Mouse (Mus musculus) MEL (cell line): ENCODE measurements at regions not wholly inside any gene's neighbourhood (a gene's known extent, or its start where the extent isn't known, plus 50 kb on each side); places are given as distances from the start of the nearest gene placed in this dataset.

Experiments
- DNase-seq: peaks from one replicate; pipeline ENCODE4 v3.0.0; 2011; ENCODE audit warnings: low read depth, low spot score
- H3K27ac ChIP-seq: 2 replicates; pipeline ENCODE4 v1.5.1; 2012; ENCODE audit warnings: low read depth, mild to moderate bottlenecking, control low read depth, low read length, moderate library complexity; ENCODE audit not compliant: control insufficient read depth
- H3K27me3 ChIP-seq, 2 experiments: fragments of 150-350 bp in 1 of 2; sonication (generic) in 1 of 2; 2 replicates each; pipeline ENCODE4 v1.6.1; 2012; ENCODE audit warnings: low read length in 2 of 2, mild to moderate bottlenecking in 2 of 2, improper control_type of control experiment in 1 of 2, moderate library complexity in 1 of 2; ENCODE audit not compliant: insufficient read depth in 2 of 2, control insufficient read depth in 1 of 2
- H3K36me3 ChIP-seq, 2 experiments: 2 replicates each; pipeline ENCODE4 v1.6.1; 2012 to 2014; ENCODE audit warnings: low read length in 2 of 2, improper control_type of control experiment in 1 of 2, inconsistent platforms in 1 of 2, mild to moderate bottlenecking in 1 of 2; ENCODE audit not compliant: insufficient read depth in 2 of 2, control insufficient read depth in 1 of 2
- H3K4me1 ChIP-seq, 2 experiments: fragments of 150-350 bp in 1 of 2; sonication (generic) in 1 of 2; 2 replicates each; pipeline ENCODE4 v1.6.1; 2012; ENCODE audit warnings: low read length in 2 of 2, improper control_type of control experiment in 1 of 2, mild to moderate bottlenecking in 1 of 2; ENCODE audit not compliant: insufficient read depth in 2 of 2, control insufficient read depth in 1 of 2
- H3K4me3 ChIP-seq, 2 experiments: fragments of 150-350 bp in 1 of 2; sonication (generic) in 1 of 2; 2 replicates each; pipeline ENCODE4 v1.5.1; 2012; ENCODE audit warnings: low read depth in 2 of 2, low read length in 2 of 2, mild to moderate bottlenecking in 2 of 2, moderate library complexity in 2 of 2, control low read depth in 1 of 2, improper control_type of control experiment in 1 of 2; ENCODE audit not compliant: control insufficient read depth in 1 of 2, insufficient read depth in 1 of 2
- H3K79me2 ChIP-seq: 2 replicates; pipeline ENCODE4 v1.6.1; 2012; ENCODE audit warnings: mild to moderate bottlenecking, low read length, moderate library complexity; ENCODE audit not compliant: control insufficient read depth, poor library complexity, insufficient read depth
- H3K9ac ChIP-seq: 2 replicates; pipeline ENCODE4 v1.6.1; 2012; ENCODE audit warnings: low read depth, mild to moderate bottlenecking, control low read depth, low read length, moderate library complexity; ENCODE audit not compliant: control insufficient read depth, poor library complexity, severe bottlenecking
- H3K9me3 ChIP-seq: fragments of 150-350 bp; sonication (generic); replicated peaks from 2 replicates; pipeline ENCODE4 v1.6.1; 2012; ENCODE audit warnings: mild to moderate bottlenecking, low read length, improper control_type of control experiment, moderate library complexity; ENCODE audit not compliant: insufficient read depth
- BHLHE40 ChIP-seq: IDR thresholded peaks from 2 replicates; pipeline ENCODE4 v1.6.1; 2012; ENCODE audit warnings: low read depth, mild to moderate bottlenecking, inconsistent platforms, low read length, improper control_type of control experiment, borderline replicate concordance
- CTCF ChIP-seq, 3 experiments: IDR thresholded peaks in 2 of 3; conservative IDR thresholded peaks in 1 of 3; 2 replicates each; pipeline ENCODE4 v1.5.1; 2011 to 2012; ENCODE audit warnings: low read length in 3 of 3, low read depth in 2 of 3, mild to moderate bottlenecking in 2 of 3, improper control_type of control experiment in 1 of 3, inconsistent platforms in 1 of 3, mixed read lengths in 1 of 3, moderate library complexity in 1 of 3; ENCODE audit not compliant: control insufficient read depth in 1 of 3, insufficient read depth in 1 of 3, poor library complexity in 1 of 3, severe bottlenecking in 1 of 3
- E2F4 ChIP-seq: IDR thresholded peaks from 2 replicates; pipeline ENCODE4 v1.6.1; 2011; ENCODE audit warnings: low read depth, low read length, improper control_type of control experiment, borderline replicate concordance
- ELF1 ChIP-seq: IDR thresholded peaks from 2 replicates; pipeline ENCODE4 v1.6.1; 2014; ENCODE audit warnings: low read depth, mild to moderate bottlenecking, inconsistent platforms, low read length, improper control_type of control experiment, moderate library complexity
- EP300 ChIP-seq, 2 experiments: IDR thresholded peaks; 2 replicates each; pipeline ENCODE4 v1.6.1; 2011; ENCODE audit warnings: improper control_type of control experiment in 2 of 2, low read length in 2 of 2, low read depth in 1 of 2, mild to moderate bottlenecking in 1 of 2
- GABPA ChIP-seq: IDR thresholded peaks from 2 replicates; pipeline ENCODE4 v1.6.1; 2012; ENCODE audit warnings: low read depth, mild to moderate bottlenecking, inconsistent platforms, low read length, improper control_type of control experiment, moderate library complexity
- GATA1 ChIP-seq: IDR thresholded peaks from 2 replicates; pipeline ENCODE4 v1.6.1; 2011; ENCODE audit warnings: low read depth, low read length, improper control_type of control experiment
- HCFC1 ChIP-seq: IDR thresholded peaks from 2 replicates; pipeline ENCODE4 v1.6.1; 2012; ENCODE audit warnings: low read depth, mild to moderate bottlenecking, inconsistent platforms, low read length, improper control_type of control experiment, moderate library complexity
- JUND ChIP-seq: IDR thresholded peaks from 2 replicates; pipeline ENCODE4 v1.6.1; 2011; ENCODE audit warnings: low read depth, mild to moderate bottlenecking, improper control_type of control experiment, low read length
- KAT2A ChIP-seq: conservative IDR thresholded peaks from 2 replicates; pipeline ENCODE4 v1.6.1; 2012; ENCODE audit warnings: low read depth, low read length, improper control_type of control experiment, inconsistent platforms
- MAFK ChIP-seq: IDR thresholded peaks from 2 replicates; pipeline ENCODE4 v1.6.1; 2011; ENCODE audit warnings: low read depth, mild to moderate bottlenecking, low read length, improper control_type of control experiment, borderline replicate concordance
- MAX ChIP-seq: IDR thresholded peaks from 2 replicates; pipeline ENCODE4 v1.6.1; 2011; ENCODE audit warnings: low read length, improper control_type of control experiment
- MAZ ChIP-seq: IDR thresholded peaks from 2 replicates; pipeline ENCODE4 v1.6.1; 2012; ENCODE audit warnings: low read depth, mild to moderate bottlenecking, inconsistent platforms, low read length, improper control_type of control experiment
- MEF2A ChIP-seq: IDR thresholded peaks from 2 replicates; pipeline ENCODE4 v1.6.1; 2014; ENCODE audit warnings: low read depth, mild to moderate bottlenecking, inconsistent platforms, low read length, improper control_type of control experiment; ENCODE audit not compliant: poor library complexity, insufficient replicate concordance, severe bottlenecking; ENCODE audit errors: extremely low read depth
- POLR2AphosphoS2 ChIP-seq: IDR thresholded peaks from 2 replicates; pipeline ENCODE4 v1.6.1; 2011; ENCODE audit warnings: low read length, improper control_type of control experiment
- POLR2AphosphoS5 ChIP-seq: IDR thresholded peaks from 2 replicates; pipeline ENCODE4 v1.6.1; 2012; ENCODE audit warnings: low read depth, borderline replicate concordance, mild to moderate bottlenecking, inconsistent platforms, low read length, moderate library complexity, mixed read lengths
- RCOR1 ChIP-seq: IDR thresholded peaks from 2 replicates; pipeline ENCODE4 v1.6.1; 2012; ENCODE audit warnings: low read depth, mild to moderate bottlenecking, inconsistent platforms, low read length, improper control_type of control experiment
- SIN3A ChIP-seq: IDR thresholded peaks from 2 replicates; pipeline ENCODE4 v1.6.1; 2012; ENCODE audit warnings: low read length, improper control_type of control experiment, inconsistent platforms
- TAL1 ChIP-seq: IDR thresholded peaks from 2 replicates; pipeline ENCODE4 v1.6.1; 2012; ENCODE audit warnings: mild to moderate bottlenecking, inconsistent platforms, low read length, moderate library complexity, mixed read lengths
- TBP ChIP-seq: IDR thresholded peaks from 2 replicates; pipeline ENCODE4 v1.8.0; 2011; ENCODE audit warnings: low read depth, low read length, improper control_type of control experiment
- TCF12 ChIP-seq: IDR thresholded peaks from 2 replicates; pipeline ENCODE4 v1.6.1; 2014; ENCODE audit warnings: low read depth, mild to moderate bottlenecking, inconsistent platforms, low read length, improper control_type of control experiment, moderate library complexity
- USF1 ChIP-seq: IDR thresholded peaks from 2 replicates; pipeline ENCODE4 v1.6.1; 2014; ENCODE audit warnings: low read depth, mild to moderate bottlenecking, inconsistent platforms, low read length, improper control_type of control experiment, moderate library complexity

DNA sequence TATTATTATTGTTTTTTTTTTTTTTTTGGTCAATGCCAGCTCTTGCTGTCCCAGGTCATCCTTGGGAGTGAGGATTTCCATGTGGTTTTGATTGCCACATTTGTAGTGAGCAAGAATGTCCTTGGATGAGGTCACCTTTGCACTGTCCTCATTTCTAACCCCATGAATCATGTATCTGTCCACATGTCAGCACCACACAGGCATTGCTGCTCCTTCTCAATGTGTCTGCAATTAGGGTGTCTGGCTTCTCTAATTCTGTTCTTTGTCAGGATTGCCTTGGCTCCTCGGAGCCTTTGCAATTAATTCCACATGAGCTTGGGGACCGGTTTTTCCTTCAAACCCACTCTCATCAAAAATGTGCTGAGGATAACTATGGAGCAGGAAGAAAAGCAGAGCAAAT lies 402.5 kb downstream of the Sox11 start:
- Histone ChIP-seq H3K36me3 (no peaks in the 10 kb centered on the region), H3K4me3 (no peak overlapping the region), H3K27me3 (no peaks in the 10 kb centered on the region), H3K4me1 (no peaks in the 10 kb centered on the region), H3K9me3 (no peaks in the 10 kb centered on the region), H3K79me2 (no peaks in the 10 kb centered on the region), H3K9ac (no peak overlapping the region), H3K27ac (no peak overlapping the region)
- no peak for DNase-seq
- TF ChIP-seq CTCF (IDR thresholded peaks at IDR 0.05 in 2 of 3, conservative IDR thresholded peaks at IDR 0.05 in 1 of 3; ENCODE audit: control insufficient read depth in 1 of 3, insufficient read depth in 1 of 3, low read depth in 2 of 3, low read length in 3 of 3, poor library complexity in 1 of 3, severe bottlenecking in 1 of 3), result no peak
- TF ChIP-seq MAZ, result no peak
- no peak for TF ChIP-seq EP300 (IDR thresholded peaks at IDR 0.05; ENCODE audit: low read depth in 1 of 2, low read length in 2 of 2)
- TF ChIP-seq BHLHE40, result no peak
- TF ChIP-seq MAX, result no peak
- no peak for TF ChIP-seq RCOR1
- TF ChIP-seq MAFK, result no peak

GRCm38 (mm10) chr12:26937836-26938235 lies 404.5 kb downstream of the Sox11 start:
- Histone ChIP-seq H3K9ac (no peak overlapping the region), H3K27ac (no peak overlapping the region), H3K4me1 (no peaks in the 10 kb centered on the region), H3K9me3 (no peaks in the 10 kb centered on the region), H3K79me2 (no peaks in the 10 kb centered on the region), H3K4me3 (no peak overlapping the region)
- TF ChIP-seq E2F4 (no peak), TCF12 (no peak), POLR2AphosphoS5 (no peak), POLR2AphosphoS2 (no peak), JUND (no peak), GABPA (no peak), KAT2A (no peak), TBP (no peak), ELF1 (no peak), USF1 (no peak), TAL1 (no peak), HCFC1 (no peak), GATA1 (no peak), BHLHE40 (no peak), MEF2A (no peak), RCOR1 (no peak), SIN3A (no peak)
- TF ChIP-seq, all 39 proteins: peak for 0
- DNase-seq, result no peak
- Histone ChIP-seq H3K36me3 (no peaks in the 10 kb centered on the region), H3K27me3 (no peaks in the 10 kb centered on the region)
